Mouse (Mus musculus) hindbrain, postnatal 0 days (tissue): ENCODE data around the gene Ttyh1. TPM values are rescaled to one million over a fixed set of nuclear protein-coding genes. Genes with fewer than 3 reads are reported as not detected.

Source experiments
- ATAC-seq: fragments of 200-750 bp; cut with Nextera tagmentation; 2 replicates; pipeline ENCODE4 v1.8.0; 2017; ENCODE audit warnings: mild to moderate bottlenecking, moderate TSS enrichment, moderate library complexity
- DNase-seq: peaks from one replicate; pipeline ENCODE4 v3.0.0-alpha.2; 2015; ENCODE audit warnings: low spot score
- H3K27ac ChIP-seq: fragments of 300-500 bp; sonication (generic); 2 replicates; pipeline ENCODE4 v1.5.1; 2014; ENCODE audit warnings: mild to moderate bottlenecking
- H3K27me3 ChIP-seq: fragments of 300-500 bp; sonication (generic); 2 replicates; pipeline ENCODE4 v1.6.1; 2014; ENCODE audit warnings: low read length, mixed read lengths; ENCODE audit not compliant: insufficient read depth
- H3K36me3 ChIP-seq: fragments of 300-500 bp; sonication (generic); 2 replicates; pipeline ENCODE4 v1.6.1; 2014; ENCODE audit warnings: low read length, mixed read lengths; ENCODE audit not compliant: insufficient read depth
- H3K4me1 ChIP-seq: fragments of 300-500 bp; sonication (generic); 2 replicates; pipeline ENCODE4 v1.6.1; 2014; ENCODE audit warnings: antibody characterized with exemption, low read length, mixed read lengths; ENCODE audit not compliant: insufficient read depth
- H3K4me2 ChIP-seq: fragments of 300-500 bp; sonication (generic); 2 replicates; pipeline ENCODE4 v1.6.1; 2014; ENCODE audit warnings: low read depth, mild to moderate bottlenecking, low read length, moderate library complexity, mixed read lengths
- H3K4me3 ChIP-seq: fragments of 300-500 bp; sonication (generic); 2 replicates; pipeline ENCODE4 v1.5.1; 2014; ENCODE audit warnings: low read length
- H3K9ac ChIP-seq: fragments of 300-500 bp; sonication (generic); replicated peaks from 2 replicates; pipeline ENCODE4 v1.6.1; 2014; ENCODE audit warnings: mild to moderate bottlenecking, low read length, moderate library complexity, mixed read lengths
- H3K9me3 ChIP-seq: fragments of 300-500 bp; sonication (generic); 2 replicates; pipeline ENCODE4 v1.6.1; 2016; ENCODE audit warnings: low read length, mixed read lengths
- CTCF ChIP-seq: IDR thresholded peaks from 2 replicates; pipeline ENCODE4 v1.5.1; 2016; ENCODE audit warnings: antibody characterized with exemption, control low read depth, low read depth
- WGBS: fragments of 180-500 bp; shearing (Covaris S2); extraction: QIAGEN DNeasy Blood & Tissue Kit; methylation state at CpG from one replicate; pipeline ENCODE4 v1.1.7; 2014; 5-methylcytosine and 5-hydroxymethylcytosine counted together
- polyA plus RNA-seq: library from polyadenylated mRNA; unstranded; fragments of >200 nt; fragmentation: Nextera tagmentation; extraction: Ambion mirVana; gene quantifications from 2 replicates; pipeline ENCODE4 v1.2.1, GENCODE M21; 2015
- total RNA-seq: library from RNA; depleted of rRNA; stranded (reverse); fragments of >200 nt; gene quantifications from 2 replicates; pipeline ENCODE4 v1.2.3, GENCODE M21; 2014; rRNA removed

Ttyh1 gene
- total and polyA plus RNA-seq, 2 experiments from 2014 or later = 249 to 1,009 TPM

DNA sequence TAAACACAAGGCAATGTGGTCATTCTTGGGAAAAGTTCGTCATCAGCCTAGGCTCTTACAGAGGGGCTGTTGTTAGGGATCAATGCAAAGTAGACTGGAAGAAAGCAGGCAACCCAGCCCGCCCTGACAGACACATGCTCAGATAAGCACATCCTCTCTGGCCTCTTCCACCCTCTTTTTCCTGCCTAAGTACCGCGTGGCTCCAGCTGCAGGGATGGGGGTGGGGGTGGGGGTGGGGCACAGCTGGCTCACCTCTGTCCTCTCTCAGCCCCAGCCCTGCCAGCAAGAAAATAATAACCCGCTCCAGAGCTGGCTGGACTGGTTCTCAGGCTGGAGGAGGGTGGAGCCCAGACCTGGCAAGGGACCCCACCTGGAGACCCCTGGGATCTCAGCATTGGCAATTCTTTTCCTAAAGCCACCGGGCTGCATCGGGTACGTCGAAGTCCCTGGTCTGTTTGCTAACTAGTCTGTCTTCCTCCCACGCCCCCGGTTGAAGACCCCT, 44.4 kb downstream of the Ttyh1 start:
- WGBS = 2% methylated on average over 11 of the region's 11 CpGs
- Histone ChIP-seq H3K4me2 (peak overlapping the region; percentile 62), H3K36me3 (no peaks in the 10 kb centered on the region), H3K9me3 (no peaks in the 10 kb centered on the region), H3K27ac (no peak overlapping the region), H3K4me3 (peak overlapping the region; percentile 34), H3K9ac (no peak overlapping the region), H3K4me1 (peaks cover 2% of the 10 kb centered on the region; the same call in 1 of the 2 replicates), H3K27me3 (no peaks in the 10 kb centered on the region)
- TF ChIP-seq CTCF = no peak
- no peak for DNase-seq
- ATAC-seq = peak; percentile 46; the same call in 1 of the 2 replicates

GRCm38 (mm10) chr7:4164090-4164910, 45.1 kb downstream of the Ttyh1 start, which contains the start of gene Cdc42ep5:
Cdc42ep5 (minus strand) TSS chr7:4164860.
- peak within 1 kb of the TSS; percentile 62 for H3K4me2 ChIP-seq
- H3K27ac ChIP-seq = peak within 1 kb of the TSS; percentile 16; the same call in 1 of the 2 replicates
- ATAC-seq (peak; percentile 80), DNase-seq (no peak)
- WGBS = 2% methylated on average over 19 of the region's 20 CpGs
- peak within 1 kb of the TSS; percentile 34 for H3K4me3 ChIP-seq
- no peak for TF ChIP-seq CTCF
- H3K27me3 ChIP-seq = no peaks in the 10 kb centered on the region
- no peaks in the 10 kb centered on the region for H3K36me3 ChIP-seq
- H3K4me1 ChIP-seq = peaks cover 2% of the 10 kb centered on the region; the same call in 1 of the 2 replicates
- peak within 1 kb of the TSS; percentile 35; the same call in 1 of the 2 replicates for H3K9ac ChIP-seq
- no peaks in the 10 kb centered on the region for H3K9me3 ChIP-seq

DNA sequence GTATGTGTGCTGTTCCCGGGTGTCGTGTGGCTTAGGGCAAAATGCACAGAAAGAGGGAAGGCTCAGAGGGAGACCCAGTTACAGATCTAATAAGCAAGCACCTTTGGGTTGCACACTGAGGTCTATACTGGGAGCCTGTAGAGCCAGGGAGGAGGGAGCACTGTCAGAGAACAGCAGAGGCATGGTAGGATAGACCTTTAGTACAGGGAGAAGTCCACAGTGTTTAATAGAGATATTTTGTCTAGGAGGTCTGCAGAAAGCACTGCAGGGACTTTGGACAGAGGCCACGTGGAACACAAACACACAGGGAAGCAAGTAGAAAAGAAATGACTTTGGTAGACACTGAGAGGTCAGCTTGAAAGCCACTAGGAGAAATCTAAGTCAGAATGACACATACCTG, 46.1 kb downstream of the Ttyh1 start:
- H3K27me3 ChIP-seq = no peaks in the 10 kb centered on the region
- H3K4me1 ChIP-seq = peaks cover 2% of the 10 kb centered on the region; the same call in 1 of the 2 replicates
- no peaks in the 10 kb centered on the region for H3K9me3 ChIP-seq
- no peak overlapping the region for H3K9ac ChIP-seq
- WGBS = 20% methylated on average over 3 of the region's 3 CpGs
- H3K36me3 ChIP-seq = no peaks in the 10 kb centered on the region
- DNase-seq (no peak), ATAC-seq (no peak)
- H3K4me3 ChIP-seq = no peak overlapping the region
- peak overlapping the region; percentile 62 for H3K4me2 ChIP-seq
- no peak for TF ChIP-seq CTCF
- H3K27ac ChIP-seq = peak overlapping the region; percentile 16; the same call in 1 of the 2 replicates

GRCm38 (mm10) chr7:4167098-4167497, 47.9 kb downstream of the Ttyh1 start:
- Histone ChIP-seq H3K4me1 (peaks cover 2% of the 10 kb centered on the region; the same call in 1 of the 2 replicates), H3K27ac (no peak overlapping the region), H3K36me3 (no peaks in the 10 kb centered on the region), H3K4me2 (no peak overlapping the region), H3K9ac (no peak overlapping the region), H3K9me3 (no peaks in the 10 kb centered on the region), H3K4me3 (no peak overlapping the region), H3K27me3 (no peaks in the 10 kb centered on the region)
- no peak for ATAC-seq
- no peak for TF ChIP-seq CTCF
- no peak for DNase-seq

- Histone ChIP-seq H3K4me2 (no peak overlapping the region), H3K36me3 (no peaks in the 10 kb centered on the region), H3K27ac (no peak overlapping the region), H3K27me3 (no peaks in the 10 kb centered on the region), H3K4me1 (no peaks in the 10 kb centered on the region), H3K9me3 (no peaks in the 10 kb centered on the region), H3K9ac (no peak overlapping the region), H3K4me3 (no peak overlapping the region)
- DNase-seq = no peak
- 83% methylated on average over 6 of the region's 6 CpGs for WGBS
- ATAC-seq = no peak
- TF ChIP-seq CTCF = no peak
Measured at GRCm38 (mm10) chr7:4170193-4170938, 51.2 kb downstream of the Ttyh1 start.

GRCm38 (mm10) chr7:4178438-4178837, 59.2 kb downstream of the Ttyh1 start:
- no peak for TF ChIP-seq CTCF
- DNase-seq = peak; percentile 8
- Histone ChIP-seq H3K4me2 (no peak overlapping the region), H3K36me3 (no peaks in the 10 kb centered on the region), H3K4me1 (no peaks in the 10 kb centered on the region), H3K9me3 (no peaks in the 10 kb centered on the region), H3K9ac (no peak overlapping the region), H3K27ac (no peak overlapping the region), H3K27me3 (no peaks in the 10 kb centered on the region), H3K4me3 (no peak overlapping the region)
- WGBS = 44% methylated on average over 3 of the region's 3 CpGs
- no peak for ATAC-seq

Other genes with a start within 250 kb of the Ttyh1 start
- 0.07 TPM in 1 of 2 replicates, not detected in the other for gene Gm14548, start 221.3 kb upstream of the Ttyh1 start, total RNA-seq
- not detected in 2 replicates for gene Gm14548, start 221.3 kb upstream of the Ttyh1 start, polyA plus RNA-seq
- gene Lilra6, start 203.9 kb upstream of the Ttyh1 start, total RNA-seq = not detected in 2 replicates
- gene Lilra6, start 203.9 kb upstream of the Ttyh1 start, polyA plus RNA-seq = not detected in 2 replicates
- 6.2 and 8.6 TPM in 2 replicates for gene Lair1, start 56.2 kb upstream of the Ttyh1 start, total RNA-seq
- gene Lair1, start 56.2 kb upstream of the Ttyh1 start, polyA plus RNA-seq = 3.4 and 4.0 TPM in 2 replicates
- 183 and 264 TPM in 2 replicates for gene Leng8, start 17.6 kb downstream of the Ttyh1 start, total RNA-seq
- gene Leng8, start 17.6 kb downstream of the Ttyh1 start, polyA plus RNA-seq = 49.1 and 50.8 TPM in 2 replicates
- 4.2 and 4.4 TPM in 2 replicates for gene Leng9, start 31.0 kb downstream of the Ttyh1 start, total RNA-seq
- gene Leng9, start 31.0 kb downstream of the Ttyh1 start, polyA plus RNA-seq = 4.2 and 5.4 TPM in 2 replicates
- 8.5 and 15.9 TPM in 2 replicates for gene Cdc42ep5, start 45.5 kb downstream of the Ttyh1 start, total RNA-seq
- 11.7 and 12.0 TPM in 2 replicates for gene Cdc42ep5, start 45.5 kb downstream of the Ttyh1 start, polyA plus RNA-seq
- gene Lilra5, start 118.3 kb downstream of the Ttyh1 start, total RNA-seq = not detected in 2 replicates
- 0.09 TPM in 1 of 2 replicates, not detected in the other for gene Lilra5, start 118.3 kb downstream of the Ttyh1 start, polyA plus RNA-seq
- not detected in 2 replicates for gene Ncr1, start 218.3 kb downstream of the Ttyh1 start, total RNA-seq
- gene Ncr1, start 218.3 kb downstream of the Ttyh1 start, polyA plus RNA-seq = not detected in 2 replicates